Mouse (Mus musculus) adrenal gland, postnatal 10 days (tissue): ENCODE measurements around the gene Gm28269. TPM values are rescaled to one million over a fixed set of nuclear protein-coding genes. Genes with fewer than 3 reads are reported as not detected.

Experiments used
- DNase-seq: peaks from one replicate; pipeline ENCODE4 v3.0.0; 2021; ENCODE audit warnings: mixed read lengths
- long read RNA-seq, 2 experiments: library from polyadenylated mRNA; stranded (forward); transcript quantifications; one replicate each; pipeline ENCODE4 v2.0.0; 2021
- total RNA-seq, 2 experiments: library from RNA; stranded (reverse); gene quantifications; 2 replicates each; pipeline ENCODE4 v1.2.3; 2021

Gm28269 gene
- not detected for total RNA-seq
- long read RNA-seq, experiment 1 = 0 reads
- long read RNA-seq, experiment 2 = 0 reads

GRCm38 (mm10) chrX:21744997-21745396 lies at the start of gene Gm28269:
Gene Gm28269 (minus strand): TSS chrX:21745097.
- DNase-seq = no peak

- DNase-seq = no peak
These were observed 28.0 kb downstream of the Gm28269 start for GRCm38 (mm10) chrX:21716885-21717284.

- DNase-seq = no peak
These were observed 29.6 kb downstream of the Gm28269 start for GRCm38 (mm10) chrX:21715293-21715692.

GRCm38 (mm10) chrX:21714829-21715228 lies 30.1 kb downstream of the Gm28269 start, which contains the start of gene Slc6a14:
Gene Slc6a14 (plus strand): TSS chrX:21714896.
- DNase-seq = no peak

GRCm38 (mm10) chrX:21704470-21704869 lies 40.4 kb downstream of the Gm28269 start:
- no peak for DNase-seq

- no peak for DNase-seq
These were observed 43.3 kb downstream of the Gm28269 start for GRCm38 (mm10) chrX:21701646-21702045.

GRCm38 (mm10) chrX:21695687-21696086 lies 49.2 kb downstream of the Gm28269 start:
- DNase-seq = no peak

- DNase-seq = no peak
These were observed 49.7 kb downstream of the Gm28269 start for GRCm38 (mm10) chrX:21695220-21695619.

Other genes with a start within 250 kb of the Gm28269 start
- gene Slc6a14, start 30.2 kb downstream of the Gm28269 start, total RNA-seq = under 1 TPM; 0.15 to 0.18 TPM